Mouse (Mus musculus) embryo, embryonic 11.5 days (tissue): ENCODE measurements around the gene Plb1.

Source experiments
- DNase-seq: peaks from one replicate; pipeline ENCODE4 v3.0.0-alpha.2; 2012; ENCODE audit warnings: low read depth, low spot score

The Plb1 gene

DNA sequence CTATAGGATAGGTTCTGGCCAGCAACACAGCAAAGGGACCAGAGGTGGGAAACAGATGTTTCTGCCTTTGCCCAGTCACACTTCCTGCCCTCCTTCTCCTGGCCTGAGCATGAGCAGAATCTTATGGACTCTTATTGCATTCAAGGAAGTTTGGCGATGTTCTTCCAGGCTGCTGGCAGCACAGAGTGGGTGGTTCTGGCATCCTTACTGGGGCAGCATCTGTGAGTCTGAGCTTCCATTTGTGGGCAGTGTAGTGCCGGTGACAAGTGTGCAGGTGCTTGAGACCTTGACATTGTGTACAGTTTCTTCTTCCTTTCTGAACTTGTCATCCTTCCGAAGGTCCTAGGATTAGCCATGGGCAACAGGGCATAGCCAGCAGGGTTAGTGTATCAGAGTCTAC is 12.9 kb downstream of the Plb1 start:
- DNase-seq: no peak

DNA sequence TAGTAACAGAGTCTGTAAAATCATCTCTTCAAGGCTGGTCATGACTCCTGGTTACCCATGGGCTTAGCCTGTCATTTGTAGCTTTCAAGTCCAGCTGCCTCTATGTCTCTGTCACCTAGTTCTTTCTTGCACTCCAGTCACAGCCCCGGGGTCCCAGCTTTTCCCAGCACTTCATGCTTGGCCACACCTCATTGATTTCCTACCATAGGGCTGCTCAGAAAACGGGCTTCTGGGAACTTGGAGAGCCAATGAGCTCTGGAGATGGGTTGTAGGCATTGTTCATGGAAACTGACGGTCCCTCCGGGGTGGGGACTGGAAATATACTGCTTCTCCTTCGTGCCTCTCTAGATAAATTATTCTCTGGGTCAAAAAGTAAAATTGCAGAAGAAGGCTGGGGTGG is 28.2 kb downstream of the Plb1 start:
- DNase-seq: no peak

DNA sequence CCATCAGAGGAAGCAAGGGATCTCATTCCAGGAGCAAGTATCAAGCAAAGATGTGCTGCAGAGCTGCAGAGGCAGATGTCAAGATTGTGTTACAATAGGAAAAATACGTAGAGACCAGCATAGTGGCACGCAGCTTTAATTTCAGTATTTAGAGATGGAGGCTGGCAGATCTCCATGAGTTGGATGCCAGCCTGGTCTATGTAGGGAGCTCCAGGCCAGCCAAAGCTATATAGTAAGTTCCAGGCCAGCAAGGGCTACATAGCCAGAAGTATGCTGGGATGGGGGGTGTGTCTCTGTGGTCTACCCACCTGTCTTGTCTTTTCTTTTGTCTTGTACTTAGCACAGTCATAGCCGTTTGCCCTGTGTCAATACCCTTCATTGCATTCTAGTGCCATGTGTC is 28.7 kb downstream of the Plb1 start:
- DNase-seq: no peak

DNA sequence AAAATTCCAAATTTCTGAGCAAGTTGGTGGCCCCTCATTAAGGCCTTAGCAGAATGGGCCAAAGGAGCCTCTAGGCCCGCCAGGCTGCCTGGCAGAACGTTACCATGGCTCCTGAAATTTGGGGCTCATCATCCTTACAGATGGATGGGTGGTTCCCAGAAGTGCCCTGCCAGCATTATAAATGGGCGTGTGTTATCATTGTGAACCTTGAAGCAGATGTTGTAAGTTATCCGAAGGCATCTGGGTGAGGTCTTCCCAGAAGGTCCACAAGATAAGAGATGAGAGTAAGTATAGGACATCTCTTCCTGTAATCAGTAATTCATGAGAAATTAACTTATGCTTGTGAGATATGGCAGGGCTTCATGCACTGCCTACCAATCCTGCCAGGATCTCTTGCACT is 30.0 kb downstream of the Plb1 start:
- no peak for DNase-seq

DNA sequence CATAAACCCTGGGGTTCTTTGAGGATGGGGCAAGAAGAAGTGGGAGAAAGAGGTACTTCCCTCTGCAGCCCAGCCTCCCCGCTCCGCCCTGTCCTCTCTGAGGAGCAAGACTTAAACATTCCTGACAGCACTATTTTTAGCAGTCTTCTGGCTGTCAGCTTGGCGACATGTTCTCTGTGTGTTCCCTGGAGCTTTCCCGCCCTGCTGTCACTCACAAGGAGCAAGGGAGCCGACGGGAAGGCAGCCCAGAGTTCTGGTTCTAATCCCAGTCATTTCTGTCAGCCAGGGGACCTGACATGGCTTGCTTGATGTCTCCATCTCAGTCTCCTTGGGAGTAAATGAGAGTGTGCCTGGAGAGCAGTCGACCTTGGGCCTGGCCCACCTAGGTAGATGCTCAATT is 40.0 kb downstream of the Plb1 start:
- no peak for DNase-seq

DNA sequence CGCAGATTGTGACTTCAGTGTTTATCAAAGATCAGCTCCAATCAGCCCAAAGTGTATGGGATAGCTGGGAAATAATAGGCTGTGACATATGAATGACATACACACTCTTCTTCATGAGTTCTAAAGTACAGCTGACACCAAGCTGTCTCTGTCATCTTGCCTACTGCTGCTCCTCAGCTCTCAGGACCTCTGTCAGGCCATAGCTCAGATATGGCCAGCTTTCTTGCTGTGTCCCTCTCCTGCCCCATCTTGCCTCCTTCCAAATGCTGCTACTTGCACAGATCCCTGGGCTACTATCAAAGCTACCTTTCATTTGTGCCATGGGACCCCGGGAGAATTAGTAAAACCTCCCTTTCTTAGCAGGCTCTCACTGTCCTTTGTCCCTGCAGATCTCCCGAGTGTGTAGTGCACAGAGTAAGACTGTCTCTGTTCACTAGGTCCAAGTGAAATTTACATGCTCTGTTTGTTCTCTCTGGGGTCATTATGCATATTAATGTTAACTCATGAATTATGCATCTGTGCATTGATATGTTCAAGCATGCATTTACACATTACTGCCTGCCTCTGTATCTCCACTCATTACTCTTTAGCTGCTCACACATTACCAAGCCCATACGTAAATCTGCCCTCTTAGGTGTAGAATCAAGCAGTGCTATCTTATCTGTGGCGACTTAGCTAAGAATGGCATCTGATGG is 45.6 kb downstream of the Plb1 start:
- no peak for DNase-seq

DNA sequence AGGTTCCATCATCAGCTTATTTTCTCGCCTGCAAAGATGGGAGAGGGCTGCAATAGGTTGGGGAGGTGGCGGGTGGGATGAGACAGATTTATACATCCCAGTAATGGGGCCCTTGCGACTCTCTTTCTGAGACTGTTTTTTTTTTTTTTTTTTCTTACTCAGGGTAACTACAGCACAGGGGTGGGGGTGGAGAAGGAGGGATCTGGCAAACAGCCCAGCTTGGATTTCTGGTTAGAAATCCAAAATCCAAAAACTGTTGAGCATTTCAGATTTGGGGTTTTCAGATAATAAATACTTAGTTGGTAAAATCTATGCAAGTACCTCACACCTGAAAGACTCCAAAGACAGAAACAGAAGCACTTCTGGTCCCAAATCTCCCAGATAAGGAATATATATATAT is 47.6 kb downstream of the Plb1 start:
- no peak for DNase-seq

DNA sequence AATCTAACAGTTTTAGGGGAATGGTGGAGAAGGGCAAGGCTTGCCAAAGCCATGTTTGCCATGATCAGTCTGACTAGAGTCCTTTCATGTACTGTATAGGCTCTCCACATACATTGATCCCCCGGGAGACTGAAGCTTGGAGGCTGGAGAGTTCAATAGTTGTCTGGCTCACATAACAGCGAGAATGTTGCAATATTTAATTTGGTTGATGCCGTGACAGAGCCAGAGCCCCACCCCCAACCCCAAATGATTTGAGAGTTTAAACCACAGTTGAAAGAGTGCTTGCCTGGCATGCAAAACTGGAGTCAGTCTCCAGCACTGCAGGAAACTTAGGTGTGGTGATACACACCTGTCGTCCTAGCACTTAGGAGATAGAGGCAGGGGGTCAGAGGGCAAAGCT is 49.8 kb downstream of the Plb1 start:
- no peak for DNase-seq

DNA sequence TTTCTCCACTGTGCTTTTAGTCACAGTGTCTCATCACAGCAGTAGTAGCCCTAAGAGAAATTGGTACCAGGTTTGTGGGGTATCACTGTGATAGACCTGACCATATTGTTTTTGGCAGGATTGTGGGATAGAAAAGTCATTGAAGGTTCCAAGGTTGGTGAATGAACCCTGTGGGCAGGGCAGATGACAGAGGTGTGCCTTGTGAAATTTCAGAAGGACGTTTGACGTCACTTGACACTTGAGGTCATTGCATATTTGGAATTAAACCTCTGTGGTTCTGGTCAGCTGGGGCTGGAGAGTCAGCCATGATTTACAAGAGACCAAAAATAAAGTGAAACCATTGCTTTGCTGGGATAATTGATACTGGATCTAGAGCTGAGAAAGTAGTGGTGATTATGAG is 50.9 kb downstream of the Plb1 start:
- no peak for DNase-seq

DNA sequence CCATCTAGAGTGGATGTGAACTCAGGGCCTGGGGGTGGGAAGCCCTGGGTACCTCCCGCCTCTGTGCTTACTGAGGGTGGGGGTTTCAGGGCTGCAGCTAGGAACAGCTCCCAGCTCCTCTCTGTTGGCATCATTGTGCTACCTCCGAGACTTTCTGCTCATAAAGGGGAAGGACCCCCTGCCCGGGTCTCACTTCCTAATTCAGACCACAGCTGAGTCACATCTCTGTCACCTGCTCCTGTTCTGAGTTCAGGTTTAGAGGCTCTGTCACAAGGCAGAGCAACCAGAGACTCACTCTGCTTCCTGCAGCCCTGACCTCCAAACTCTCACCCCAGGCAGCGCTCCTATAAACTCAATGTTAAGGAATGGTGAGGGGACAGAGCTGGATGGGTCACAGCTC is 53.8 kb downstream of the Plb1 start:
- DNase-seq: no peak

DNA sequence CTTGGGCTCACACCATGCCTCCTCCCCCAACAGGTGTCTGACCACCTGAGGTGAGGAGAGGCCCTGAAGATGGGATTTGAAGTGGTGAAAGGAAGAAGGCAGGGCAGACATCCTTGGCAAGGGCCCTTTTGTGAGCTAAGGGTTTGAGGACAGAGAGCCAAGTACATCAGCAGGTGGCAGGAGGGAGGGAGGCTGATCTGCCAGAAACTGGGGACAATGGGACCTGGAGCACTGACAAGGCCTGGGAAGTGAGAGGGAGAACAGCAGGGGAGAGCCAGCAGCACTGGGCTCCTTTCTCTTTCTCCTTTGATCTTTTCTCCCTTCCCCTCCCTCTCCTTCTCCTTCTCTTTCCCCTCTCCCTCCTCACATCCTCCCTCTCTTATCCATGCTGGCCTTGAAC is 55.5 kb downstream of the Plb1 start:
- no peak for DNase-seq

DNA sequence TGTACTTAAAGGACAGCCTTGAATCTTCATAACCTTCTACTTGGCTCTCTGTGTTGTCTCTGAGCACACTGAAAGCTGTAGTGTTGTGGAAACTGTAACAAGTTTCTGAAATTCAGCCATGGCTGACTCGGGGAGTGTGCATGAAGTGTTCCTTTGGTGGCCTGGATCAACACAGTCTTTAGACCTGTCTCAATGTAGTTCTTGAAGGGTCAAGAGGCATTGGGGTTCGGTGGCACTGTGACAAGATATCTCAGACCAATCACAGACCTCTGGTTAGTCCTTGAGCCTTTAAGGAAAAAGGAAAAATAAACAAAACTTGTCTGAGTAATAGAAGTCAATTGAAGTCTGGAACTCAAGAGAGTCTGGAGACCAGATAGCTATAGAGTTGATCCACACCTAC is 58.8 kb downstream of the Plb1 start:
- no peak for DNase-seq

DNA sequence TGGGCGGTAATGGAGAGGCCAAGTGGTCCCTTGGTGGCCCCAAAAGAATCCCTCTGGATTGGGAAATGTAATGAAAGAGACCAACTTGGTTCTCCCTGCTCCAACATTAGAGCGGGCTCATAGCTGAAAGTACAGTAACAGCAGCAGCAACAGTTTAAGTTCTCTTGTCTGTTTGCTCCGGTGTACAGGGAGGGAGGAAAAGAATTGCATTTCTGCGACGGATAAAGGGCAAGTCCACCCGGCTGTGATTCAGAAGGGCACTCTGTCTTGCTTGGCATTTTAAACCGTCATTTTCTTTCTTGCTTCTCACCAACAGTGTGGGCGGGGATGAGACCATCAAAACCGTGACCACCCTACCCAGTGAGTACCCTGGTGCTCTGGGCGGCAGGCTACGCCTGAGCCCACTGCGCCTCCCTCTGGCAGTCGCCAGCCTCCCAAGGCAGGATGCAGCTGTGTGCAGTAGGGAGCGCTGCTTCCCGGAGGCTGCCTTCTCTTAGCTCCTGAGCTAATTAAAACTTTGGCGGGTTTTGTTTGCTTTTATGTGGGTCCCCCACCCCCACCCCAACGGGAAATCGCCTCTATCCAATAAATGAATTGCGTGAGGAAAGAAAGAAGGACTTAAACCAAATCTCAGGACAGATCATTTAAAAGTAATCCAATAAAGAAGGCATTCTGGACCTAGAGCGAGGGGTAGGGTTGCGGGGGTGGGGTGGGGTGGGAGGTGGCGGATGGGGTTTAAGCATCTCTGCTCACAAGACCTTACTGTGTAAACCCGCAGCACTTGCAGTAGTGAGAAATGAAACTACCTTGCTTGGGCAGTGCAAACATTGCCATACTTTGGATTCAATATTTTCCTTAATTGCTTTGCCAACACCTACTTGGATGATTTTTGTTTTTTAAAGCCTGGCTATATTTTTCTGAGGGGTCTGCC is 70.7 kb downstream of the Plb1 start:
- DNase-seq: peak; percentile 43

DNA sequence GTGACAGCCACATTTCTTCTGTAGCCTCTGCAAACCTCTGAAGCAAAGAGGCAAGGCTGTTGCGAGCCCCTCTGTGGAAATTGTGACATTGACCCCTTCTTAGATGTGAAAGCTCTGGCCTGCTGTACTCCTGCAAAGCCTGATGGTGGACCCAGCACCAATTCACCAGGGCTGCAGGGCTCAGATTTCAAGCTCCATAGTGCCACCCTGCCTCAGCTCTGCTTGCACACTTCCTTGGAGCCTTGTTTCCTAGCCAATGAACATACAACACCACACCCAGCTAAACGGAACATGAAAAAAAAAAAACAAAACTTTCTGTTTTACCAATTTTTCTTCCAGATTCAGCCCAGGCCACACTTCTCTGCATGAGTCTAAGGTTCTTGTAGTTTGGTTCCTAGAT is 74.6 kb downstream of the Plb1 start:
- no peak for DNase-seq

DNA sequence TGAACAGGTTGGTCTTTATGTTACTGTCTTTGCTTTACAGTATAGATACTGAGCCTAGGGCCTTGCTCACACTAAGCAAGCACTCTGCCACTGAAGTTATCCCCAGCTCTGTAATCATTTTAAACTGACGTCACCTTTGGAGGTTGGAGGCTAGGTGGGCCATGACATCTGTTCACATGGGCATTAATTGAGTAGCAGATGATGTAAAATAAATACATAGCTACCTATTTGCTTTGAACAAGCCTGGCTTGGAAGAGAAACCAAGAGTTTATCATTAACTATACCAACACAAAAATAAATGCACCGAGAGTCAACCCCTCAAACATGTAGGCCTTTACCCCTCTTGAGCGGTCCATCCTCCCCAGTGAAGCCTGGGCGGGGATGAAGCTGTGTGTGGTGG is 76.1 kb downstream of the Plb1 start:
- no peak for DNase-seq

DNA sequence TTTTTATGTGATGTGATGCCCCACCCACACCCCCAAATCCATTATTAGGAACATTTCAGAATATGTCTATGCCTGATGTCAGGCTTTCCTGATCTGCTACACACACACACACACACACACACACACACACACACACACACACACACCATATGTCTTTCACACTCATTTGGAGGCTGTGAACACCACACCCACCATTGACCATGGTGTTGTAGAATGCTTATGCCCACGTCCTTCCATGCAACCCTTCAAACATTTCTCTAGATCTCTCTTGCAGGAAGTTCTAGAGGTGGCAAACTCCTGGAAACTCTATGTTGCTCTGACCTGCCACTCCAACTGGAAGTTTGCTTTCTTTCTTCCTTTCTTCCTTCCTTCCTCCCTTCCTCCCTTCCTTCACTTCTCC is 77.2 kb downstream of the Plb1 start:
- no peak for DNase-seq

DNA sequence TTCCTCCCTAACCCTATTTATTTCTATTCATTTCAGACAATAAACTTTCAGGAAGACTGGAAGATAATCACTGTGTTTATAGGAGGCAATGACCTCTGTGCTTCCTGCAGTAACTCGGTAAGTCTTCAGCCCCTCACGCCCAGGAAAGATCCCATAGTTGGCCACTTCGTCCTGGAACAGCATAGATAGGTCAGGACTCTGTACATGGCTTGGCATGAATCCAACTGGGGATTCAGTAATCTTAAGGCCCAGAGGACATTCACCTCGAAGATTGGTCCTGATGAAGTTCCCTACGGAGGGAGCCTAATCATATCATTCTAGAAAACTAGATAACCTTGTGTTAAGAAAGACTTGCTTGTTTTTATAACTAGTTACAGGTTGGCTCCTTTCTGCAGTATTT is 78.3 kb downstream of the Plb1 start:
- DNase-seq: no peak

DNA sequence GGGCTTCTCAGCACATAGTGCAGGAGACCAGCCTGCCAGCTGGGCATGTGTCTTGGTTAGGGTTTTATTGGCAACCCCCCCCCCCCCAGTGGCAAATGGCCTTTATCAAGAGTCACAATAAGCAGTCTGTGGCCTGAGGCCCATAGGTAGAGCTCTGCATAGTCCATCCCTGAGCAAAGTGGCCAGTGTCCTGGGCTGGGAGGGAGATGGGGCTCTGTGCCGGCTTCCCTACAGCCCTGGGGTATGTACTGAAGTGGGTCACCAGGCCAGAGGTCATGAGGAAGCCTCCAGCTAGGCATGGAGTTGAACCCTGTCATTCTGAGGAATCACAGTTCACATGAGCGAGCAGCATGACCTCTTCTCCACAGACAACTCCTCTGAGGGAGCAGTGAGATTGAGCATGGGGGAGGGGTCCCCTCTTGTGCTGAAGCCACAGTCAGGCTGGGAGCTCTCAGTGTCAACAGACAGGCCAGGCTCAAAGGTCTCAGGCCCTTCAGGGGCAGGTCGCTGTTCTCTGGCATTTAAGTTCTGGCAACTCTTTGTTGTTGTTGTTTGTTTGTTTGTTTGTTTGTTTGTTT is 79.2 kb downstream of the Plb1 start:
- no peak for DNase-seq

DNA sequence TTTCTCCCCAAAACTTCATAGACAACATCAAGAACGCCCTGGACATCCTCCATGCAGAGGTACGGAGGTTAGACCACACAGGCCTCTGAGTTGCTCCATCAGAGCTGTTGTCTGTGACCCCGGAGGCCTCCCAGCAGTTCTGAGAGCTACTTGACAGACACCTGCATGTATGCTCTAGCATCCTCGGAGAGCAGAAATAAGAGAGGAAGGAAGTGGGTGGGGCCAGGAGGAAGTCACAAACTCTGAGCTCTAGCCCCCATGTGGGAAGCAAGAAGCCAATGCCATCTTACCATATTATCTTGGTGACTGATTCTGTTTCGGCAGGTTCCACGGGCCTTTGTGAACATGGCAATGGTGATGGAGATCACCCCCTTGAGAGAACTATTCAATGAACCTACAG is 81.2 kb downstream of the Plb1 start:
- no peak for DNase-seq

DNA sequence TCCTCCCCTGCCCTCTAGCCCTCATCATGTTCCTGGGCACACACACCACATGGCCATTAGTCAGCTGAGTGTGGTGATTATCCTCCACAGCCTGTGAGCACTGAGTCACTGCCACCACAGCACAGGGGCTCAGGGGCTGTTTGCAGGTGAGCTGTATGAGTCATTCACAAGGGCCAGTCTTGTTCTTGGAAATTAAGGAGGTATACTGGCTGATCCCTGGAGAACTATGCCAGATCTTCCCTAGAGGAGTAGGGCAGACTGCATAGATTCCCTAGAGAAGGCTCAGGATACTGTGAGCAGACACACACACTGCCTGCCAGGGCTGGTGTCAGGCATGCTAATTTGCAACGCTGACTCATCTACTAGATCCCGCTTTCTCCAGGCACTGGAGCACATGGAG is 82.2 kb downstream of the Plb1 start:
- DNase-seq: no peak

DNA sequence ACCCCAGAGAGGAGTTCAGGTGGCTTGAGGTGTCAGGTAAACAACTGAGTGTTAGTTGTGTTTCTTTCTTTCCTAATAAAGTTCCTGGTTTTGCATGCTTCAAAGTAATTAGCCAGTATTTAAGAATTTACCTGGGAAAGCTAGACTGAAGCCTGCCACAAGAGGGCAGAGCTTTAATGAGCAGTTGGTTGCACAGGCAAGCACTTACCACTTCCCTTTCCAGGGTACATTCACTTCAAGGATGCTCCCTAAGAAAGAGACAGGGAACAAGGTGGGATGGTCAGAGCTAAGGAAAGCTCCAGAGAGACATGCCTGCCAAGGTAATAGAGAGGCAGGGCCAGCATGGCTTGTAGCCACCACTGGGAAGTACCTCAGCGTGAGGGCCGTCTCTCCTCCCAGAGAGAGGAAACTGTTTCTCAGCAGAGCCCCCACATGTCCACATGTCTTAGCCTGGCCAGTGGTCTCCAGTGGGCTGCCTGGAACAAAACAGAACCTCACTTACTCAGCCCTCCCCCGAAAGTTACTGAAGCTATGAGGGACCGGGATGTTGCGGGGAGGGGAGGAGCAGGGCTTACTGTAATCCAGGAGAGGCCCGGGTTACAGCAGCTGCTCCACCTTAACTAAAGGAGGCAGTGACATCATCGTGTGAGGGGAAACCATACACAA is 89.8 kb downstream of the Plb1 start:
- DNase-seq: no peak

DNA sequence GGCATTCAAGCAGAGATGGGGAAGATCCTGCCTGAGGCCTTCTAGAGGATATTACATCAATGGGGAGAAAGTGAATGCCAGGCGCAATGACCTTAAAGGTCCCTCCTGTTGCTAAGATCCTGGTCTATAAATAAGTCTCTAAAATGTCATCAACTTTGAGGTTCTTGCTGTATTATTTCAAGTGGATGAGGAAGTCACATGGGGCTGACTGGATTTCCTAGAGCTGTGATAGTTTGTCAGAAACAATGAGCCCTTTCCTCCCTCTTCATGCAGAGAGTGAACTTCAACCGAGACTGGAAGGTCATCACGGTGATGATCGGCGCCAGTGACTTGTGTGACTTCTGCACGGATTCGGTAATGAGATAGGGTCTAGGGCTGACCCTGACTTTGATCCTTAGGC is 95.6 kb downstream of the Plb1 start:
- DNase-seq: no peak
